Mouse (Mus musculus) right cerebral cortex, postnatal 14 days (tissue): ENCODE results near the gene Hrc.

Experiments
- DNase-seq: peaks from one replicate; pipeline ENCODE4 v3.0.0; 2022

Hrc gene

GRCm38 (mm10) chr7:45335056-45335455, at the start of gene Hrc:
Hrc (plus strand) TSS chr7:45335290.
- DNase-seq = no peak

- peak; percentile 1 for DNase-seq
Observed at GRCm38 (mm10) chr7:45286486-45286885, 48.6 kb upstream of the Hrc start.

GRCm38 (mm10) chr7:45296626-45297025, 38.5 kb upstream of the Hrc start:
- no peak for DNase-seq

- DNase-seq = no peak
Observed at GRCm38 (mm10) chr7:45297563-45297962, 37.5 kb upstream of the Hrc start.

- DNase-seq = peak; percentile 79
Observed at GRCm38 (mm10) chr7:45299752-45300151, 35.3 kb upstream of the Hrc start.

- DNase-seq = peak; percentile 82
Observed at GRCm38 (mm10) chr7:45300270-45300669, 34.8 kb upstream of the Hrc start.

- DNase-seq = no peak
Observed at GRCm38 (mm10) chr7:45302626-45303025, 32.5 kb upstream of the Hrc start.

GRCm38 (mm10) chr7:45304869-45305268, 30.2 kb upstream of the Hrc start:
- DNase-seq = no peak

- DNase-seq = peak; percentile 69
Observed at GRCm38 (mm10) chr7:45305275-45305674, 29.8 kb upstream of the Hrc start.

GRCm38 (mm10) chr7:45308551-45309240, 26.4 kb upstream of the Hrc start:
- no peak for DNase-seq

GRCm38 (mm10) chr7:45309455-45309854, 25.6 kb upstream of the Hrc start:
- peak; percentile 61 for DNase-seq

- no peak for DNase-seq
Observed at GRCm38 (mm10) chr7:45312023-45312422, 23.1 kb upstream of the Hrc start.

GRCm38 (mm10) chr7:45312686-45313453, 22.2 kb upstream of the Hrc start:
- DNase-seq = no peak

GRCm38 (mm10) chr7:45313495-45313894, 21.6 kb upstream of the Hrc start:
- no peak for DNase-seq

GRCm38 (mm10) chr7:45315182-45315701, 19.8 kb upstream of the Hrc start:
- no peak for DNase-seq

GRCm38 (mm10) chr7:45316536-45316935, 18.6 kb upstream of the Hrc start:
- no peak for DNase-seq

GRCm38 (mm10) chr7:45322245-45322644, 12.8 kb upstream of the Hrc start:
- DNase-seq = no peak

GRCm38 (mm10) chr7:45323069-45323468, 12.0 kb upstream of the Hrc start:
- DNase-seq = no peak

GRCm38 (mm10) chr7:45325800-45326199, 9.3 kb upstream of the Hrc start:
- no peak for DNase-seq

GRCm38 (mm10) chr7:45328841-45329475, 6.1 kb upstream of the Hrc start:
- DNase-seq = no peak

GRCm38 (mm10) chr7:45331502-45331901, 3.6 kb upstream of the Hrc start:
- no peak for DNase-seq

GRCm38 (mm10) chr7:45332685-45333425, 2.2 kb upstream of the Hrc start:
- no peak for DNase-seq

GRCm38 (mm10) chr7:45333431-45333982, 1.6 kb upstream of the Hrc start, which contains the start of gene Trpm4:
Trpm4 (minus strand) TSS chr7:45333780.
- DNase-seq = peak; percentile 81
